Mouse (Mus musculus) myocyte (in vitro differentiated cells): ENCODE measurements around the gene Onecut1. TPM values are rescaled to one million over a fixed set of nuclear protein-coding genes. Genes with fewer than 3 reads are reported as not detected.

ENCODE experiments used
- H3K27me3 ChIP-seq: one replicate; pipeline ENCODE4 v1.6.1; 2011; ENCODE audit not compliant: control insufficient read depth, insufficient read depth, insufficient read length
- H3K36me3 ChIP-seq: one replicate; pipeline ENCODE4 v1.6.1; 2011; ENCODE audit not compliant: control insufficient read depth, insufficient read depth
- H3K4me2 ChIP-seq: one replicate; pipeline ENCODE4 v1.6.1; 2011; ENCODE audit warnings: low read depth, control low read depth
- H3K4me3 ChIP-seq: one replicate; pipeline ENCODE4 v1.5.1; 2011; ENCODE audit warnings: mild to moderate bottlenecking, control low read depth, moderate library complexity
- H3K79me2 ChIP-seq: one replicate; pipeline ENCODE4 v1.6.1; 2011; ENCODE audit not compliant: control insufficient read depth, insufficient read depth
- H3ac ChIP-seq: one replicate; pipeline ENCODE4 v1.6.1; 2011; ENCODE audit not compliant: control insufficient read depth, insufficient read length
- CEBPB ChIP-seq: IDR thresholded peaks from 2 replicates; pipeline ENCODE4 v1.6.1; 2011; ENCODE audit warnings: mild to moderate bottlenecking, moderate library complexity; ENCODE audit not compliant: poor library complexity, insufficient read depth, severe bottlenecking
- E2F4 ChIP-seq: IDR thresholded peaks from one replicate; pipeline ENCODE4 v1.6.1; 2011; ENCODE audit warnings: mild to moderate bottlenecking, control low read depth, moderate library complexity; ENCODE audit not compliant: insufficient read depth
- MAX ChIP-seq: IDR thresholded peaks from one replicate; pipeline ENCODE4 v1.6.1; 2011; ENCODE audit warnings: low read depth, mild to moderate bottlenecking, control low read depth
- MYOD1 ChIP-seq, 3 experiments: IDR thresholded peaks; one replicate each; pipeline ENCODE4 v1.6.1; 2011; ENCODE audit warnings: control low read depth in 2 of 3, low read depth in 2 of 3, mild to moderate bottlenecking in 2 of 3, moderate library complexity in 1 of 3; ENCODE audit not compliant: insufficient read length in 2 of 3, control insufficient read depth in 1 of 3
- MYOG ChIP-seq, 3 experiments: IDR thresholded peaks; one replicate each; pipeline ENCODE4 v1.6.1; 2011; ENCODE audit warnings: control low read depth in 2 of 3, low read depth in 2 of 3, mild to moderate bottlenecking in 2 of 3; ENCODE audit not compliant: insufficient read length in 2 of 3, control insufficient read depth in 1 of 3, insufficient read depth in 1 of 3
- POLR2A ChIP-seq: IDR thresholded peaks from one replicate; pipeline ENCODE4 v1.6.1; 2011; ENCODE audit warnings: low read depth, mild to moderate bottlenecking, control low read depth, moderate library complexity; ENCODE audit not compliant: insufficient read length
- POLR2AphosphoS2 ChIP-seq: IDR thresholded peaks from one replicate; pipeline ENCODE4 v1.6.1; 2011; ENCODE audit warnings: low read depth, control low read depth; ENCODE audit not compliant: insufficient read length
- REST ChIP-seq: IDR thresholded peaks from one replicate; pipeline ENCODE4 v1.6.1; 2011; ENCODE audit warnings: mild to moderate bottlenecking, control low read depth, moderate library complexity; ENCODE audit not compliant: insufficient read depth, insufficient read length
- SRF ChIP-seq: IDR thresholded peaks from one replicate; pipeline ENCODE4 v1.6.1; 2011; ENCODE audit warnings: low read depth; ENCODE audit not compliant: control insufficient read depth, insufficient read length
- TCF12 ChIP-seq: IDR thresholded peaks from one replicate; pipeline ENCODE4 v1.6.1; 2011; ENCODE audit warnings: mild to moderate bottlenecking, control low read depth; ENCODE audit not compliant: poor library complexity, insufficient read depth, severe bottlenecking
- TCF3 ChIP-seq: IDR thresholded peaks from one replicate; pipeline ENCODE4 v1.6.1; 2011; ENCODE audit warnings: low read depth, control low read depth; ENCODE audit not compliant: insufficient read length
- USF1 ChIP-seq: IDR thresholded peaks from one replicate; pipeline ENCODE4 v1.6.1; 2011; ENCODE audit warnings: low read depth, mild to moderate bottlenecking, control low read depth, moderate library complexity
- polyA plus RNA-seq: library from polyadenylated mRNA; unstranded; fragments of >200 nt; fragmentation: generic; extraction: Trizol; gene quantifications from one replicate; pipeline ENCODE4 v1.2.1, GENCODE M21; 2012; ENCODE audit warnings: missing spikeins

Gene Onecut1
- polyA plus RNA-seq, 1 experiment = not detected

DNA sequence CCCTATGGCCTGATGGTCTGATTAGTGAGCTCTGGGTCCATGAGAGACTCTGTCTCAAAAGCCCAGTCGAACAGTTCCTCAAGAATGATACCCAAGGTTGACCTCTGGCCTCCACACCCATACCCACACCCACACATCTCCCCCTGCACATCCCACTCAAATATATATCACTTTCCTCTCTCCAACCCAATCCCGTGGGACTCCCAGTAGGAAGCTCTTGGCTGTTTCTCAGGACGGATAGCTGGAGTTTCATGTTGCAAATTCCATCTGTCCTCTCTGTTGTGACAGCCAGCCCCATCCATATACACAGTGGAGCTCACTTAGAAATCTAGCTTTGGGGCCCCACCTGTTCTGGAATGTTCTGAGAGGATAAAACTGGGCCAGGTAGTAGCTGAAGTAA, 61.2 kb downstream of the Onecut1 start:
- Histone ChIP-seq H3K36me3 (no peaks in the 10 kb centered on the region), H3K27me3 (no peaks in the 10 kb centered on the region), H3K4me2 (no peak overlapping the region), H3ac (no peak overlapping the region), H3K4me3 (no peak overlapping the region), H3K79me2 (no peaks in the 10 kb centered on the region)
- no peak for TF ChIP-seq POLR2A
- no peak for TF ChIP-seq REST
- no peak for TF ChIP-seq E2F4
- TF ChIP-seq TCF12 = no peak
- no peak for TF ChIP-seq SRF
- TF ChIP-seq POLR2AphosphoS2 = no peak
- TF ChIP-seq MYOG (IDR thresholded peaks at IDR 0.05; ENCODE audit: control insufficient read depth in 1 of 3, insufficient read depth in 1 of 3, insufficient read length in 2 of 3, low read depth in 2 of 3) = no peak
- TF ChIP-seq MYOD1 (IDR thresholded peaks at IDR 0.05; ENCODE audit: control insufficient read depth in 1 of 3, insufficient read length in 2 of 3, low read depth in 2 of 3) = no peak
- TF ChIP-seq TCF3 = no peak
- TF ChIP-seq CEBPB = no peak
- no peak for TF ChIP-seq USF1
- no peak for TF ChIP-seq MAX

DNA sequence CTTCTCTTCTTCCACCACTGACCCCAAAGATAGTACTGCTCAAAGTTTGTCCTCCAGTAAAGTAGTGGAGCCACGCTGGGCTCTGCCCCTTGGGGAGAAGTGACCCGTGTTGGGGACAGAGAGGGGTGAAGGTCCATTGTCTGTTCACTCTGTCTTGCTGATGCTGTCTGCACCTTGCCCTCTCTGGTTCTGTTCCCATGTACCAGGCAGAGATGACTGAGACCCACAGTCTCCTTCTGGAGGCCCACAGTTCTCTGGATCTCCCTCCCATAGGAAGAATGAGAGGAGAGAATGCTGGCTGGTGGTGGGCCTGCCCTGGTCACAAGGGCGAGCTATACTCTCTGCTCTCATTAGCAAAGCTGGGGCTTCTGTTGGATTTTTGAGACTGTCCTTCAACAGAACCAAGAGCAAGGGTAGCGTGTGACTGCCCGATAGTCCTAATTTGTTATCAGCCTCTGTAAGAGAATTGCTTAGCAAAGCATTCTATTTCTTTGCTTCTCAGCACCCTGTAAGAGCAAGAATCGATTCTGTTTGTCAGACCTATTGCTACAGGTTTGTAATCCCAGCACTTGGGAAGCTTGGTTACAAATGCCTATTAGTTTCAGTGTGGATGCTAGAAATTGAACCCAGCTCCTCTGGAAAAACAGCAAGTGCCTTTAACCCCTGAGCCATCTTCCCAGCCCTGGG, 61.7 kb downstream of the Onecut1 start:
- Histone ChIP-seq H3K36me3 (no peaks in the 10 kb centered on the region), H3K4me2 (no peak overlapping the region), H3ac (no peak overlapping the region), H3K79me2 (no peaks in the 10 kb centered on the region), H3K27me3 (no peaks in the 10 kb centered on the region), H3K4me3 (no peak overlapping the region)
- TF ChIP-seq TCF12 = no peak
- no peak for TF ChIP-seq POLR2AphosphoS2
- no peak for TF ChIP-seq MYOD1 (IDR thresholded peaks at IDR 0.05; ENCODE audit: control insufficient read depth in 1 of 3, insufficient read length in 2 of 3, low read depth in 2 of 3)
- TF ChIP-seq CEBPB = no peak
- TF ChIP-seq REST = no peak
- no peak for TF ChIP-seq E2F4
- no peak for TF ChIP-seq MAX
- no peak for TF ChIP-seq POLR2A
- TF ChIP-seq SRF = no peak
- no peak for TF ChIP-seq TCF3

DNA sequence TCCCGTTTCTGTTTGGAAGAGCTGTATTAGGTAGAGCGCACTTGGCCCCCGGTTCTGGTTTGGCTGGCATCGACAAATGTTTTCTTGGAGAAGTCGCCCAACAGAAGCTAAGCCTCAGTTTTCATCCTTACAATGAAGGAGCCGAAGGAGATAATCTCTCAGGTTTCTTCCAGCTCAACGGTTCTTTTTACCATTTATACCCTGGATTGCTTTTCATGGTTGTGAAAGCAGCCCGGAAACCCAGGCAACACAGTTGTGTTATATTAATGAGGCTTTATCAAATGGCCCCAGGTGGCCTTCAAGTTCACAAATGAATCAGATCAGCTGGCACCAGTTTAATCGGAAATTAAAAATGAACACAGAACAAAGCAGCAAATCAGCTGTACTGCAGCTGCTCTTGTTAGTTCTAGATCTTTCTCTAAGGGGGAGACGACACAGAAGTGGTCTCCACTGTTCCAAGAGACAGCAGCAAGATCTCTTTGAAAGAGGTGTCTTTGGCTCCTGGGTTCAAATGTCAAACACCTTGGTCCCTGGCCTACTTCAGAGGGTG, 63.6 kb downstream of the Onecut1 start:
- TF ChIP-seq POLR2AphosphoS2 (no peak), USF1 (no peak), E2F4 (no peak), TCF12 (no peak), TCF3 (no peak), POLR2A (no peak), MYOG (IDR thresholded peaks at IDR 0.05; ENCODE audit: control insufficient read depth in 1 of 3, insufficient read depth in 1 of 3, insufficient read length in 2 of 3, low read depth in 2 of 3) (no peak), SRF (no peak), REST (no peak), CEBPB (no peak), MAX (no peak), MYOD1 (IDR thresholded peaks at IDR 0.05; ENCODE audit: control insufficient read depth in 1 of 3, insufficient read length in 2 of 3, low read depth in 2 of 3) (no peak)
- Histone ChIP-seq H3K36me3 (no peaks in the 10 kb centered on the region), H3K79me2 (no peaks in the 10 kb centered on the region), H3ac (no peak overlapping the region), H3K27me3 (no peaks in the 10 kb centered on the region), H3K4me3 (no peak overlapping the region), H3K4me2 (no peak overlapping the region)

DNA sequence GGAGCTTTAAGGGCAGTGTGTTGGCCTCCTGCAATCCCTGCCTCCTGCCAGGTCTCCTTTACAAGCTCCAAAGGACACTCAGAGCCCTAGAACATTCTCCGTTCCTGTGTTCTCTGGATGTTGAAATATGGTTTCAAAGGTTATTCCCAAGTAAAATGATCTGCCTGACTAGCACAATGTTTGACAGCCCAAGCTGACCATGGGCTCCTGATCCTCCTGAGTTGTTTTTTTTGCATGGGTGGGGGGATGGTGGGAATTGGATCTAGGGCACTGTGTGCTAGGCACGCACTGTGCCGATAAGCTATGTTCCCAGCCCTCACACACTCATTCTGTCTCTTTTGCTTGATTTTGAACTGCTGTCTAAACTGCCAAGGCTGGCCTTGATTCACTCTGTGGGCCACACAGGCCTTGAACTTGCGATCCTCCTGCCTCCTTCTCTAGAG, 68.3 kb downstream of the Onecut1 start:
- TF ChIP-seq SRF (no peak), MYOD1 (IDR thresholded peaks at IDR 0.05; ENCODE audit: control insufficient read depth in 1 of 3, insufficient read length in 2 of 3, low read depth in 2 of 3) (no peak), USF1 (no peak), E2F4 (no peak), POLR2AphosphoS2 (no peak), TCF12 (no peak), REST (no peak), MAX (no peak), TCF3 (no peak), MYOG (IDR thresholded peaks at IDR 0.05; ENCODE audit: control insufficient read depth in 1 of 3, insufficient read depth in 1 of 3, insufficient read length in 2 of 3, low read depth in 2 of 3) (no peak), CEBPB (no peak), POLR2A (no peak)
- H3K4me3 ChIP-seq = no peak overlapping the region
- no peaks in the 10 kb centered on the region for H3K27me3 ChIP-seq
- no peaks in the 10 kb centered on the region for H3K79me2 ChIP-seq
- H3K4me2 ChIP-seq = no peak overlapping the region
- H3K36me3 ChIP-seq = no peaks in the 10 kb centered on the region
- no peak overlapping the region for H3ac ChIP-seq
